Mouse (Mus musculus): Measurements from ENCODE around the gene Akap12. TPM values are rescaled to one million over a fixed set of nuclear protein-coding genes. Genes with fewer than 3 reads are reported as not detected.
A peak's percentile ranks its signal among the peaks of the same experiment; 100 is the strongest.

Akap12 gene
- polyA plus RNA-seq, 1 experiment = 7.1 TPM

- H3K4me1 ChIP-seq (replicated peaks; ENCODE audit: control insufficient read depth, insufficient read depth, low read length) = peaks cover 5% of the 10 kb centered on the region; the same call in 1 of the 2 replicates
- DNase-seq = no peak
- H3K36me3 ChIP-seq (ENCODE audit: control insufficient read depth, insufficient read depth, low read length) = no peaks in the 10 kb centered on the region
- H3K27me3 ChIP-seq (ENCODE audit: control insufficient read depth, insufficient read depth, low read length) = no peaks in the 10 kb centered on the region
- H3K4me3 ChIP-seq (ENCODE audit: control insufficient read depth, insufficient read depth, low read length) = no peak overlapping the region
- no peak overlapping the region for H3K27ac ChIP-seq (ENCODE audit: control insufficient read depth, insufficient read depth, low read length)
- 95% methylated on average over 7 of the region's 7 CpGs for WGBS
- TF ChIP-seq POLR2A (IDR thresholded peaks at IDR 0.05; ENCODE audit: control insufficient read depth, extremely low read depth, insufficient read depth, low read length, poor library complexity) (no peak), CTCF (IDR thresholded peaks at IDR 0.05; ENCODE audit: borderline replicate concordance, control insufficient read depth, extremely low read depth, insufficient read depth, low read length, poor library complexity) (no peak)
Measured at GRCm38 (mm10) chr10:4332228-4332979, 66.2 kb downstream of the Akap12 start.

GRCm38 (mm10) chr10:4333319-4333718 is 67.1 kb downstream of the Akap12 start:
- no peak overlapping the region for H3K27ac ChIP-seq (ENCODE audit: control insufficient read depth, insufficient read depth, low read length)
- DNase-seq = peak; percentile 50
- peaks cover 5% of the 10 kb centered on the region; the same call in 1 of the 2 replicates for H3K4me1 ChIP-seq (replicated peaks; ENCODE audit: control insufficient read depth, insufficient read depth, low read length)
- no peak overlapping the region for H3K4me3 ChIP-seq (ENCODE audit: control insufficient read depth, insufficient read depth, low read length)
- H3K36me3 ChIP-seq (ENCODE audit: control insufficient read depth, insufficient read depth, low read length) = no peaks in the 10 kb centered on the region
- WGBS = 11% methylated on average over 8 of the region's 8 CpGs
- TF ChIP-seq POLR2A (IDR thresholded peaks at IDR 0.05; ENCODE audit: control insufficient read depth, extremely low read depth, insufficient read depth, low read length, poor library complexity) (no peak), CTCF (IDR thresholded peaks at IDR 0.05; ENCODE audit: borderline replicate concordance, control insufficient read depth, extremely low read depth, insufficient read depth, low read length, poor library complexity) (no peak)
- no peaks in the 10 kb centered on the region for H3K27me3 ChIP-seq (ENCODE audit: control insufficient read depth, insufficient read depth, low read length)

- H3K4me3 ChIP-seq (ENCODE audit: control insufficient read depth, insufficient read depth, low read length) = peak overlapping the region; percentile 37
- no peak for TF ChIP-seq CTCF (IDR thresholded peaks at IDR 0.05; ENCODE audit: borderline replicate concordance, control insufficient read depth, extremely low read depth, insufficient read depth, low read length, poor library complexity)
- TF ChIP-seq POLR2A (IDR thresholded peaks at IDR 0.05; ENCODE audit: control insufficient read depth, extremely low read depth, insufficient read depth, low read length, poor library complexity) = no peak
- peaks cover 5% of the 10 kb centered on the region; the same call in 1 of the 2 replicates for H3K4me1 ChIP-seq (replicated peaks; ENCODE audit: control insufficient read depth, insufficient read depth, low read length)
- peak; percentile 63 for DNase-seq
- H3K36me3 ChIP-seq (ENCODE audit: control insufficient read depth, insufficient read depth, low read length) = no peaks in the 10 kb centered on the region
- WGBS = 2% methylated on average over 27 of the region's 27 CpGs
- H3K27me3 ChIP-seq (ENCODE audit: control insufficient read depth, insufficient read depth, low read length) = no peaks in the 10 kb centered on the region
- H3K27ac ChIP-seq (ENCODE audit: control insufficient read depth, insufficient read depth, low read length) = no peak overlapping the region
Measured at GRCm38 (mm10) chr10:4334039-4334683, 68.0 kb downstream of the Akap12 start.

GRCm38 (mm10) chr10:4338863-4339461 is 72.8 kb downstream of the Akap12 start:
- no peak for DNase-seq
- no peak overlapping the region for H3K4me3 ChIP-seq (ENCODE audit: control insufficient read depth, insufficient read depth, low read length)
- no peaks in the 10 kb centered on the region for H3K27me3 ChIP-seq (ENCODE audit: control insufficient read depth, insufficient read depth, low read length)
- TF ChIP-seq POLR2A (IDR thresholded peaks at IDR 0.05; ENCODE audit: control insufficient read depth, extremely low read depth, insufficient read depth, low read length, poor library complexity) = no peak
- no peak for TF ChIP-seq CTCF (IDR thresholded peaks at IDR 0.05; ENCODE audit: borderline replicate concordance, control insufficient read depth, extremely low read depth, insufficient read depth, low read length, poor library complexity)
- H3K36me3 ChIP-seq (ENCODE audit: control insufficient read depth, insufficient read depth, low read length) = no peaks in the 10 kb centered on the region
- H3K27ac ChIP-seq (ENCODE audit: control insufficient read depth, insufficient read depth, low read length) = no peak overlapping the region
- WGBS = 82% methylated on average over 15 of the region's 15 CpGs
- peaks cover 2% of the 10 kb centered on the region; the same call in 1 of the 2 replicates for H3K4me1 ChIP-seq (replicated peaks; ENCODE audit: control insufficient read depth, insufficient read depth, low read length)

GRCm38 (mm10) chr10:4341430-4341829 is 75.2 kb downstream of the Akap12 start:
- Histone ChIP-seq H3K27me3 (ENCODE audit: control insufficient read depth, insufficient read depth, low read length) (no peaks in the 10 kb centered on the region), H3K4me1 (replicated peaks; ENCODE audit: control insufficient read depth, insufficient read depth, low read length) (no peaks in the 10 kb centered on the region), H3K27ac (ENCODE audit: control insufficient read depth, insufficient read depth, low read length) (no peak overlapping the region), H3K36me3 (ENCODE audit: control insufficient read depth, insufficient read depth, low read length) (no peaks in the 10 kb centered on the region), H3K4me3 (ENCODE audit: control insufficient read depth, insufficient read depth, low read length) (no peak overlapping the region)
- WGBS = 17% methylated on average over 2 of the region's 2 CpGs
- DNase-seq = peak; percentile 39
- TF ChIP-seq CTCF (IDR thresholded peaks at IDR 0.05; ENCODE audit: borderline replicate concordance, control insufficient read depth, extremely low read depth, insufficient read depth, low read length, poor library complexity) = 0 out of 2 replicates have a peak, but pooled peaks have one; percentile 17
- no peak for TF ChIP-seq POLR2A (IDR thresholded peaks at IDR 0.05; ENCODE audit: control insufficient read depth, extremely low read depth, insufficient read depth, low read length, poor library complexity)

GRCm38 (mm10) chr10:4346489-4347135 is 80.4 kb downstream of the Akap12 start:
- H3K4me1 ChIP-seq (replicated peaks; ENCODE audit: control insufficient read depth, insufficient read depth, low read length) = peaks cover 2% of the 10 kb centered on the region; the same call in 1 of the 2 replicates
- WGBS = 14% methylated on average over 28 of the region's 28 CpGs
- H3K4me3 ChIP-seq (ENCODE audit: control insufficient read depth, insufficient read depth, low read length) = peak overlapping the region; percentile 27; the same call in 1 of the 2 replicates
- no peaks in the 10 kb centered on the region for H3K36me3 ChIP-seq (ENCODE audit: control insufficient read depth, insufficient read depth, low read length)
- peak; percentile 88 for DNase-seq
- H3K27ac ChIP-seq (ENCODE audit: control insufficient read depth, insufficient read depth, low read length) = no peak overlapping the region
- TF ChIP-seq CTCF (IDR thresholded peaks at IDR 0.05; ENCODE audit: borderline replicate concordance, control insufficient read depth, extremely low read depth, insufficient read depth, low read length, poor library complexity) (peak; percentile 98), POLR2A (IDR thresholded peaks at IDR 0.05; ENCODE audit: control insufficient read depth, extremely low read depth, insufficient read depth, low read length, poor library complexity) (no peak)
- no peaks in the 10 kb centered on the region for H3K27me3 ChIP-seq (ENCODE audit: control insufficient read depth, insufficient read depth, low read length)
